Mouse (Mus musculus): Measurements from ENCODE around the gene Sec16b. TPM values are rescaled to one million over a fixed set of nuclear protein-coding genes. Genes with fewer than 3 reads are reported as not detected.
A peak's percentile ranks its signal among the peaks of the same experiment; 100 is the strongest.

The Sec16b gene
- total RNA-seq, 1 experiment from 2014 or later, result 0.37 TPM

- ATAC-seq (replicated peaks; ENCODE audit: low read depth, poor library complexity, severe bottlenecking), result peak; percentile 54
Observed at GRCm38 (mm10) chr1:157554686-157555530, 48.4 kb downstream of the Sec16b start.

- no peak for ATAC-seq (replicated peaks; ENCODE audit: low read depth, poor library complexity, severe bottlenecking)
Observed at GRCm38 (mm10) chr1:157555738-157556137, 49.2 kb downstream of the Sec16b start.

GRCm38 (mm10) chr1:157556439-157556838 lies 49.9 kb downstream of the Sec16b start:
- ATAC-seq (replicated peaks; ENCODE audit: low read depth, poor library complexity, severe bottlenecking), result no peak

- no peak for ATAC-seq (replicated peaks; ENCODE audit: low read depth, poor library complexity, severe bottlenecking)
Observed at GRCm38 (mm10) chr1:157558145-157558544, 51.6 kb downstream of the Sec16b start.

- no peak for ATAC-seq (replicated peaks; ENCODE audit: low read depth, poor library complexity, severe bottlenecking)
Observed at GRCm38 (mm10) chr1:157559986-157560385, 53.5 kb downstream of the Sec16b start.

- ATAC-seq (replicated peaks; ENCODE audit: low read depth, poor library complexity, severe bottlenecking), result peak; percentile 91
Observed at GRCm38 (mm10) chr1:157560654-157561386, 54.3 kb downstream of the Sec16b start.

GRCm38 (mm10) chr1:157567819-157568218 lies 61.3 kb downstream of the Sec16b start:
- no peak for ATAC-seq (replicated peaks; ENCODE audit: low read depth, poor library complexity, severe bottlenecking)

- no peak for ATAC-seq (replicated peaks; ENCODE audit: low read depth, poor library complexity, severe bottlenecking)
Observed at GRCm38 (mm10) chr1:157569263-157570090, 62.9 kb downstream of the Sec16b start.

GRCm38 (mm10) chr1:157575316-157575715 lies 68.8 kb downstream of the Sec16b start:
- no peak for ATAC-seq (replicated peaks; ENCODE audit: low read depth, poor library complexity, severe bottlenecking)

GRCm38 (mm10) chr1:157578336-157578735 lies 71.8 kb downstream of the Sec16b start:
- ATAC-seq (replicated peaks; ENCODE audit: low read depth, poor library complexity, severe bottlenecking), result no peak

- no peak for ATAC-seq (replicated peaks; ENCODE audit: low read depth, poor library complexity, severe bottlenecking)
Observed at GRCm38 (mm10) chr1:157586556-157586955, 80.0 kb downstream of the Sec16b start.

- no peak for ATAC-seq (replicated peaks; ENCODE audit: low read depth, poor library complexity, severe bottlenecking)
Observed at GRCm38 (mm10) chr1:157592039-157592438, 85.5 kb downstream of the Sec16b start.

GRCm38 (mm10) chr1:157594561-157594960 lies 88.0 kb downstream of the Sec16b start:
- no peak for ATAC-seq (replicated peaks; ENCODE audit: low read depth, poor library complexity, severe bottlenecking)

- ATAC-seq (replicated peaks; ENCODE audit: low read depth, poor library complexity, severe bottlenecking), result no peak
Observed at GRCm38 (mm10) chr1:157595165-157595564, 88.6 kb downstream of the Sec16b start.

GRCm38 (mm10) chr1:157604513-157604912 lies 98.0 kb downstream of the Sec16b start:
- ATAC-seq (replicated peaks; ENCODE audit: low read depth, poor library complexity, severe bottlenecking), result no peak

Other genes with a start within 250 kb of the Sec16b start
- 2.4 TPM in 2 replicates for gene Rasal2, start 94.1 kb upstream of the Sec16b start, total RNA-seq (2017)
- gene Cryzl2, start 48.2 kb upstream of the Sec16b start, total RNA-seq (2017), result 17.1 and 28.8 TPM in 2 replicates

Measured in common myeloid progenitor, adult 5-6 weeks (primary cell).